Mouse (Mus musculus): ENCODE measurements at regions not wholly inside any gene's neighbourhood (a gene's known extent, or its start where the extent isn't known, plus 50 kb on each side); places are given as distances from the start of the nearest gene placed in this dataset.
A peak's percentile ranks its signal among the peaks of the same experiment; 100 is the strongest.

DNA sequence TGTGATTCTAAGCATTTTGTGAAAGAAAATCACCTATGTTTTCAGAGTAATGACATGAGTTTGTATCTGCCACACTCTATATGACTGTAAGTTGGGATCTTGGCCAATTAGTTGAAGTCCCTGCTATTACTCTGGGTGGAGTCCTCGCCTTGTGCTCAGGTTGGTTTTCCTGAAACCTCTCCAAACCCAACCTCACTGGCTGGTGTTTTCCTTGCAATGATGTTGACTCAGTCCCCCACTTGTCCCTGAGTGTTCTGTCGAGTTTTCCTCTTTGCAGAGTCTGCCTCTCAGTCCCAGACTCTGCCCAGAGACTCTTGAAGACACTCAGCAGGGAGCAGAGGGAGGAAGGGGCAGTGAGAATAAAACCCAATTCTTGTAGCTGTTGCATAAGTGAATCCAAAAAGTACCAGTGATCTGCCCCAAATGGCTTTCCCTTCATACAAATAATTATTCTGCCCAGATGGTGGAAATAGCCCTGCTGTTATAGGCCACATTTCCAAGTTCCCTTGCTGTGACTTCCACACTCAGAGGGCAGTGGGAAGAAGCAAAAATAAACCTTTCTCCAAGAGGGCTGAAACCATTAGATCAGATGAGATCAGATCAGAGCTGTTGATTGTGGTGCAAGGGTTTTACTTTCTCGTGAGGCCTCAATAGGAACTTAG is 694.3 kb downstream of the Hs3st4 start:
- DNase-seq = no peak

DNA sequence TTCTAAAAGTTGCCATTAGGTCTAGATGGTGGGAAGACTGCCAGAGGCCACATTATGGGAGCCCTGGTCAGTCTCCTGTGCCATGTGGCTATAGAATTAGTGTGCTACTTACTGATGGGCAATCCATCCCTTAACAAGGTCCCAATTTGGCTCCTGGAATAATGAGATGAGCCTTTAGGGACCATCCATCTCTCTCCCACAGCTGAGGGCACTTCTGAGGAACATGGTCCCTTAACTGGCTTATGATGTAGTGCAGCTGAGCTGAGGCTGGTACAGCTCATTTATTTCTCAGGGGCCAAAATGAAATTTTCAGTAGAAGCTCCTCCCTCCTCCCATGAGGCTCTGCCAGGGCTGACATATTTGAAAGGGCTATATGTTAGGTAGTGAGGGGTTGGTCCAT is 697.9 kb downstream of the Hs3st4 start:
- no peak for DNase-seq

DNA sequence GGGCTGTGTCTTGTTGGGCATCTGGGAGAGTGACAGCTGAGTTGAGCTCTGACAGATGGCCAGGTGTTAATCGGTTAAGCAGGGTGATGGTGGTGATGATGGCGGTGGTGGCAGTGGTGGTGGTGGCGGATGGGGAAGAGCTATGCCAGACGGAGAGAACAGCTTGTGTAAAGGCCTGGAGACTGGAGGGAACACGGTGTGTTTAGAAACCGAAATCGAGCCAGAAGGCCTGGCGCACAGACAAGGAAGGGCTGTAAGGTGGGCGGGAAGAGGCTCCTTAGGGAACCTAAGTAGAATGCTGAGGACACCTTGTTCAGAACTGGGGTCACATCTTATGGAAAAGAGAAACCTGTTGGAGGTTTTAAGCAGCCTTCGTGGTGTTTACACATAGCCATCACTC is 698.5 kb downstream of the Hs3st4 start:
- no peak for DNase-seq

DNA sequence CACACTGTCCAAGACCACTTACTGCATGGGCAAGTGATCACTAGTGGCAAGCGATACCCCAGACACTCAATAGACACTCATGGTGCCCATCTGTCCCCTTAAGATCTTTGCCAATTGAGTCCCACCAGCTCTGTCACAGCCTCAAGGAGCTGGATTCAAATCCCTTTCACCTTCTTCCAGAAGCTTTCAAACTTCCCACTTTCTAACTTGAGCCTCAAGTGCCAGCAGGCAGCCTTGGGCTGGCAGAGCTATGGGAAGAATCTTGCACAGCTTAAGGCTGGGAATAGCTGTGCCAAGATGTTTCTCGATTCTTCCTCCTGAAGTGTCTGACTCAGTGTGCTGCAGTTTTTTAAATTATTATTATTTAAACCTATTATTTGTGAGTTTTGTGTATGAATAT is 699.2 kb downstream of the Hs3st4 start:
- no peak for DNase-seq

DNA sequence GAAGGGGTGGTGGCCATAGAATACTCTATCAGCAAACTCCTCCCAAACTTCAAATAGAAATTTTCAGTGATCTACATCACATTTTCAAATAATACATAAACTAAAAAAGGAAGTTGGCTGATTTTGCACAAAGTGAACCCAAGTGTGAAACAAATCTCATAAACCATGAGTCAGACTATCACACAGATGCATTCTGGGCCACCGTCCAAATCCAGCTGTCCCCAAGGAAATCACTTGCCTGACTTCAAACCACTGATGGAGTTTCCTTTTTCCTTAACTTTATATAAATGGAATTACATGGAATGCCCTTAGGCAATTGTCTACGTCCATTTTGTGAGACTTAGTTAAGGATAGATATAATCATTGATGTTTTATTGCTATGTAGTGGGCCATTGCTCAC is 702.8 kb downstream of the Hs3st4 start:
- peak; percentile 72 for DNase-seq

DNA sequence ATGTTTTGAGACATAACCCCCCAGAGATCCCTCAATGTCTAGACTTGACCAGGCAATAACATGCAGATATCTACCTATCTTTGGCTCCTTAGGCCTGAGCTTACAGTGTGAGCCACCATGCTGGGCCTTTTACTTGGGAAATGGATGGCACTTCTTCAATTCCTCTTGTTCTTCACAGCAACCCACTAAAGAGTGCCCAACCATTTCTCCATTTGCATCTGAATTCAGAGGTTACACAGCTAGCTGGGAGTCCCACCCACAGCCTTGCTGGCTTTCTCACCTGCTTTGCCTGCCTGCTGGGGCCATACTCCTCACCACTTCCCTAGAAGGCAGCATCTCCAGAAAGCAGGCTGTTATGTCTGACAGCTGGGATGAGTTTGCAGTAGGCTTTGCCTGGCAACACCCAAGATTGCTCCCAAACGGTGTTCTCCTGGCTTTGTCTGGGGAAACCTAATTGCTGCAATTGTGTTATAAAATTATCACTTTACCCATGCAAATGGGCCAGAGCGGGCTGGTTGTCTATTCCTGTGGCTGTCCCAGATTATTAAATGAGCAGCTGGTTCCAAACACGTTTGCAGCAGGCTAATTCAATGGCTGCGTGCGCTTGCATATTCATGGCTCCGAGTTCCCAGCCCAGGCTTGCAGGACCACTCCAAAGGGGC is 721.6 kb downstream of the Hs3st4 start:
- no peak for DNase-seq

DNA sequence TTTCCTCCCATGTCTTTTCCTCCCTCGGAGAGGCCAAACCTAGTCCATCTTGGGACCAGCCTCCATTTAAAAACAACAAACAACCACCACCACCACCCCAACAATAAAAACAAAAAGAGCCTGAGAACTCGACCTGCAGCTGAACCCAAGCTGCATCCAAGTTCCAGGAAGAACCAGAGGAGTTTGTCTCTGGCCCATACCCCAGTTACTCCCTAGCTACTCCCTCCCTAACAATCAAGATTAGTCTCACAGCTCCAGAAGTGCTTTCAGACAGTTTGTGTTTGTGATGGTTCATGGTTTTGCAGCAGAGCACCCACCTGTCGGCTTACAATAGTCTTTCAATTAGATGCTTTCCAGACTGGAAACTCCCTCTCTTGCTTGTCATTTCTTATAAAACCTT is 724.5 kb downstream of the Hs3st4 start:
- no peak for DNase-seq

DNA sequence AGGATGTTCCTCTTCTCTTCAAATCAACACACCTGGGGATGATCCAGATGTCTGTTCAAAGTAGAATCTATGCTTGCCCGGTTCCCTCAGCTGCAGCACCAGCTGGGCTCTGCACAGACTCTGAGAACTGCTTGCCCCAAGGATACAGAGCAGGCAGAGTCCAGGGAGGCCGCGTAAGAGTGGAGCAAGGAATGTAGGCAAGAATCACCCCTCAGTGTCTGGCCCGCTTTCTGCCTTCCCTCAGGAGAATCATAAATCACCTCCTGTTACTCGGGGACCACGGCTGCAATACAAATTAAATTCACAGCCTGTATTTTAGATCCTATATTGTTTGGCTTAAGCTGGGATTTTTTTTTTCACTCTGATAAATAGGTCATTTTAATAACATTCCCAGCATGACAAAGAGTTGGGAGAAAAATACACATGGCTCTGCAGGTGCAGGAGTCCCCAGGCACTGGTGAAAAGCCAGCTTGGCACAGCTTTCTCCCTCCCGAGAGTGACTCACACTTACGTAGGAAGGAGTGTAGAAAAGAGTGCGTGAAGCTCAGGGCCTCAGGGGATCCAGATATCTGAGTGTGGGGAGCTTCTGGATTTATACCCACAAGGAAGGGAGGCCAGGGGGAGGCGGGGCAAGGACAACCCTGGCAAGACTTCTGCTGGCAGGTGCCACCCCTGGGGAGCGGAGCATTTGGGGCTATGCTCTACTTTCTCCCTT is 726.3 kb downstream of the Hs3st4 start:
- peak; percentile 50 for DNase-seq

DNA sequence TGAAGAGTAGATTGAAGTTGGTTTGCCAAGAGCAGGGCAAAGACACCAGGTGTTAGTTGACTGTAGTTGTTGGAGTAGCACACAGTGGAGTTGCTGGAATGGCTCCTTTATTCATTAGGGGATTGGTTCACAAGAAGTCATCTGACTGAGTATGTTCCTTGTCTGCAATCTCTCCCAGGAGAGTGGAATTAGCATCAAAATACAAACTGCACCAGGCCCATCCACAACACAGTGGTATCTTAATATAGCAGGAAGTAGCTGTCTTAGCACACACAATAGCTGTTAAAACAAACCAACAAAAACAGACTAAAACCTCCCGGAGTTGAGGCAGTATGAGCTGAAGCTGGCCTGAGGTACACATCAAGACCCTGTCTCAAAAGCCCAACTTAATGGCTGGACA is 723.5 kb upstream of the Kdm8 start:
- DNase-seq = no peak

DNA sequence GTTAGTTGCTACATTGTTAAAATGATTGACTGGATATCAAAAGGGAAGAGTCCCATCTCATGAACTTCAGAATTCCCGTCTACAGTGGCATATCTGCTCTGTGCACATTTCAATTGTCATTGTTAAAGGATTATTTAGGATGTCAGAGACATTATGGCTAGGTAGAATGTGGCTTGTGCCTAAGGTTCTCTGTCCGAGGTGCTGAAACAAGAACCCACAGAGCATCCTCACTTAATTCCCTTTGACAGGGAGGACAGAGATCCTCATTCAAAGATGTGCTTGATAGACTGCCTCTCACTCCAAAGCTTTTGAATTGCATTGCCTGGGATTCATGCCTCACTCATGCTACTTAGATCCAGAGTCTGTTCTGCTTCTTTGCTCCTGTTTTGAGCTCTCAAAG is 702.4 kb upstream of the Kdm8 start:
- peak; percentile 15 for DNase-seq

DNA sequence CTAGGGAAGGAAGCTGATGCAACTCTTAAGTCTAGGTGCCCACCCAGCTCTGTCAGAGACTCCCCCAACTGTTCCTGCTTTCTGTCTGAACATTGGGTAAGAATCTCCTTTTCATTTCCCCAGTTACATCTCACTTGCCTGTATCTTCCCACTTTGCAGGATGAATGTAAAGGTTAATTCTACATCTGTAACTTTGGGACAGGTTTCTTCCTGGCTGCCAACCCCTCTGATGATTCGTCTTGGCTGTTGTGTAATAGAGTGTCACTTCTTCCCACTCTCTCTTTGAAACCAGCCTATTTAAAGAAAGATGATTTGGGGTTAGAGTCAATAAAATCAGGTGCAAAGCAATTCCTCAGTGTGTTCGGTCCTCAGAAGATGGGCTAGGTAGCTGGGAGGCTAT is 698.2 kb upstream of the Kdm8 start:
- DNase-seq = no peak

DNA sequence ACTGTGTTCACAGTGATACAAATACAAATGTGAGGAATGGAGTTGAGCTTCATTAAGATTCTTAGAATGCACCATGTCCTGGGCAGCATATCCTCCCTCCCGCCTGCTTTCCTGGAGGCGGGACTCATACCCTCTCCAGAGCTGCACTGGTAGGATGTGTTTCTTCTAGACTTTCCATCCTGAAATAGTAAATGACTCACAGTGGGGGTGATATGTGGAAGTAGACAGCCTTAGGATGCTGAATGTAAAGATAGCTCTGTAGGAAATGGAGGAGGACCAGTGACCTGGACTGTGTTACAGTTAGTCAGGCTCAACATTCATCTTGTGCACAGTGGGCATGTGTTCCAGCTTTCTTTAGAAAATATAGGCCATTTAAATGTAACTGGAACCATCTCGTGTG is 696.1 kb upstream of the Kdm8 start:
- DNase-seq = no peak

DNA sequence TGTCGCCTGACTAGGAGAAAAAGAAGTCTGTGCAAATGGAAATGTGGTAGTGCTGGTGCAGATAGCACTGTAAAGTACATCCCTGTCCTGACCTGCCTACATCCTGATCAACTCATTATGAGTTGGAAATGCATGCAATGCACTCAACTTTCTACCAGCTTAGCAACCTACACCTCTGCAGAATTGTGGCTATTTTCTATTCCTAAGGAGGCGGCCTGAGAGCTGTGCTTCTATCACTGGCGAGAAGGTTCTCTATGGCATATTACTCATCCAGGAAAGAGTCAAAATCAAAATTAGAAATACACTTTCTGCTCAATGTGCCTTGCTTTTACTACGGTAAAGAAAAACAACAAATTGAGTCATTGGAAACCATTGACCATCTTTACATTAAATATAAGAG is 685.4 kb upstream of the Kdm8 start:
- no peak for DNase-seq

DNA sequence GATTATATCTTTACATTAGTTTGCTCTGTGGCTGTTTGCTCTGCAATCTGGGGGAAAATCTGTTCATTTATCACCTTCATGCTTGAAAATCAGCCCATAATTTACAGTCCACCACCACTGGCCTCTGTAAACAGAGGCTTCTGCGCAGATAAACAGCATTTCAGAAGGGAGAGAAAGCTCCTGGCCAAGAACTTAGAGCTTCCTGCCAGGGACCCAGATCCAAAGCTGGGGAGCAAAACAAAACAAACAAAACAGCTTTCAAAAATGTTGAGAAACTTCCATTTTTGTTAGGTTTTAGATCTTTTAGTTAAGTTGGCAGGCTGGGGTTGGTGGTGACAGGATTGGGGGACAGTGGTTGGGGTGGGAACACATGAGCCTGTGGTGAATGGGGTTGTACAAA is 666.7 kb upstream of the Kdm8 start:
- DNase-seq = no peak

DNA sequence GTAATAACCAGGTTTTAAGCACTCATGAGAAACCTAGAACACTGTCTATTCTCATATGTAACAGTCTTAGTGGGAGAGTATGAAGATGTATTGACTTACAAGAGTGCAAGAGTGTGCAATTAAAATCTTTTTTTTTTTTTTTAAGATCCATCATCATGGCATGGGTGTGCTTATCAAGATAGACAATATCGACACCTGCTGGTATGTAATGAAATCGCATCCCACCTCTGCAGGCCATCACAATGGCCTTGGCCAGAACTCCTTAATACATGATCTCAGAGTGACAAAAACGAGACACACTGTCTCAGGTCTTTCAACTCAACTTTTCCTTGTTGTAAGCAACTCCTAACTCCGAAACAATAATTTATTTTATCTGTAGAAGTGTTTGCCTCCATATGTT is 661.7 kb upstream of the Kdm8 start:
- peak; percentile 32 for DNase-seq

DNA sequence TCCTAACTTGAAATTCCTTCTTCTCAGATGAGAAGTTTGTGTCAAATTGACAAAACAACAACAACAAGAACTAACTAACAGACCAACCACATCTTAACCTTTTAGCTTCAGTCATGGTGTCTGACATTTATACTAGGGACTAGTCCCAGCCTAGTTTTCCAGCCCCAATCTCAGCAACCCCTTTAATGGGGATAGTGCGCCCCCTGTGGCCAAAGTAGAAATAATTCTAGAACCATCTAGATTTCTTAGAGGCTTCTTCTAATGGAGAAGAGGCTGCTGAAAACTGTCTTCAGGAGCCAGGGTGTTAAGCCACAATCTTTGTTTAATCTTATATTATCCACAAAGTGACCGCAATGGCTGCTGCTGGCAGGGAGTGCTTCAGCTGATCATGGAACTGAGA is 659.5 kb upstream of the Kdm8 start:
- no peak for DNase-seq

DNA sequence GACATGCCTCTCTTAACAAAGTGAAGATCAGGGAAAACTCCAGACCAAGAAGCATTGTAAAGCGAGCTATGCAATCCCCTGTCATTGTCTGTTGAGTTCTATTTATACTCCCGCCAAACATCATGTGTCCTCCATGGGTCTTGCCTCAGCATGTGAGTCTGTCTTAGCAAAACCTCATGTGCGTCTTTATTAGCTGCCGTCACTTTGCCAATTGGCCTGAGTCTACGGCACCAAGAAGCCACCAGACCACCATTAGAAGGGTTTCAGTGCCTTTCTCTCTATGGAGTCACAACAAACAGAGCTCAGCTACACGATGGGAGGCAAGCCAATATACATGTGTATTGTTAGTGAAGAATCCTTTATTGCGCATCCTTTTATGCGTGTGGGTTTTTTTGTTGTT is 658.6 kb upstream of the Kdm8 start:
- no peak for DNase-seq

DNA sequence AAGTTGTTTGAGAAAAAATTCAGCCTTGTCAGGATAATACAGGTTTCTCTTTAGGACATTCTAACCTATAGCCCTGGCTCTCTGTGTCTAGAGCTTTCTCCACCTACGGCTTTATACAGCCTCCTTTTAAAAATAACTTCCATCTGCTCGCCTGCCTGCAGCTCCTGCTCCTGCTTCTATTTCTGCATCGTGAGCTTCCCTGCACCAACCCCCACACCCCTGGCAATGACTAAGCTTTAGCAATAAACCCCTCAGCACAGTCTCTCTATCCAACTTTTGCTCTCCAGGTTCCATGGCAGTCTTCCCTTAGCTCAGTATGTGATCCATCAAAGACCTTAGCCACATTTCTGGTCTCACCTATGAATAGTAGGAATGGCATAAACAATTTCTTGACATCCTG is 655.7 kb upstream of the Kdm8 start:
- DNase-seq = no peak

DNA sequence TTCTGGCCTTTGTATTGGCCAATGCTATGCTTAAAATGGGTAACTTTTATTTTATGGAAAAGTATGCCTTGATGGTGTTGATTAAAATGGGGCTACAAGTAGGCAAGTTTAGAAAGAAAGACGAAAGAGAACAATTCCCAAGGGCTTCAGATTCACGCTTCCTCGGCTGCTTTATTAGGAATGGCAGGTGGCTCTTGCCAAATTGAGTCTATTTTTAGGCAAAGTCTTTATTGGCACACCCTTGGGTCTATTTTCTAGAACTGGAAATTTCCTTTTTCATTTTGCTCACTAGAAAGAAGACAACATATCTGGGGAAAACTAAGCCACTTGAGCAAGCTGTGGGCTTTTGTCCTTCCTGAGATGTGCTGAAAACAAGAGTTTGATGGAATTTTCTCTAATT is 641.4 kb upstream of the Kdm8 start:
- DNase-seq = no peak

DNA sequence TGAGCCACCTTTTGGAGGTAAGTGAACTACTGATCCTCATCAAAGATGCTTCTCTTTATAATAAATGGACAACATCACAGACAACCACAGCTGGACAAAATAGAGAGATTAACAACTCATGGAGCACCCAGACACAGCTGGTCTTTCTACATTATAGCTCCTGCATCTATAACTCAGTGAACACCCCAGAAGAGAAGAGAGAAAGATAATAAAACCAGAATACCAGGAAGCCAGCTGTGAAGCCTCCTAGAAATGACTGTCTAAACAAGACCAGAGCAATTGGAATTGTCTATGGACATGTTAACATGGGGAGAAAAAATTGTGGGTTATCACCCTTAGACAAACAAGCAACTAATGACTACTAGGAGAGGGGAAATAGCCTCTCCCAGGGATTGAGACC is 609.8 kb upstream of the Kdm8 start:
- no peak for DNase-seq

DNA sequence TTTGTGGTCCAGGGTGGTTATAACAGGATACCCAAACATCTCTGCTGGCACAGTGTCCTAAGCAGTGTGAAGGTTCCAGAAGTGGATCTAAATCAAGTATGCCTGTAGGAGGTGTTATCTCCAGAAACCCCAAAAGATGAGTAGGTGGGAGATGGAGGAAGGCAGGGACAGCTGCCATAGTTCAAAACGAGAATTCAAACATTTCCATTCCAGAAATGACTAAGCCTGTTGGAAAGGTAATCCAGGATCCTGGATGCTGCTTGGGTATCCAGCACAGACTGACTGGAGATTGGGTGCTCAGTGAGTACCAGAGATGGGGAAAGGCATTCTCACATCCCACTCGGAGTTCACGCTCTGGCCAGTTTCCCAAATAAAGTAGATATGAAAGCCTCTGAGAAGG is 607.9 kb upstream of the Kdm8 start:
- DNase-seq = no peak

DNA sequence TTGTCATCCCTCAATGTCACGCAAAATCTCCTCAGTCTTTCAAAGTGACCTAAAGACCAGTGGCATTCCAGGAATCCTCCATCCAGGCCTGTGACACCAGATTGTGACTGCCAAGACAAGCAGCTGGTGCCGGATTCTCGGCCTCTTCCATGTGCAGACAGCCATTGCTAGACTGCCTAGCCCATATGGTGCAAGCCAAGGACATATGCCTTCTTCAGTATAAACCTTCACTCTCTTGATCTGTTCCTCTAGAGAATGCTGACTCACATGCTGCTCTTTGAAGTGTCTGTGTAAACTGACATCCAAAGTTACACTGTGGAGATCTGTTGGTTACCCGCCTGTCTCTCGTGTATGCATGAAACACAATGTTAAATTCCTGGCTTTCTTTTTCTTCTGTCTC is 589.4 kb upstream of the Kdm8 start:
- no peak for DNase-seq

DNA sequence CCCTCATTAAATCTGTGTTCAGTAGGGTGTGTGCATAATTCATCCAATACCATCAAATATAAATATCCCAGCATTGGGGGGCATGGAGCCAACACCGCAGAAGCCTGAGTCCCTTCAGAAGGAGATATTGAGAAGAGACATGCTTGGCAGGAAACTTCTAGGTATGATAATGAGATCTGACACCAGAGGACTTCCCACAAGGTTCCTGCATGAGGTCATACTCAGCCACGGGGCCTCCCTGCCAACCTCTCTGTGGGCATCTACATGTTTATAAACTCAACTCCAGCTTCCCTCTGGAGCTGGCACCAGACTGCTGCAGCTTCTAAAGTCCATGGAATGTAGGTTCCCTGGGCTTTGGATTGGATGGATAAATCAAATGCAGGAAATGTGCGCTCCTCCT is 587.4 kb upstream of the Kdm8 start:
- DNase-seq = no peak

DNA sequence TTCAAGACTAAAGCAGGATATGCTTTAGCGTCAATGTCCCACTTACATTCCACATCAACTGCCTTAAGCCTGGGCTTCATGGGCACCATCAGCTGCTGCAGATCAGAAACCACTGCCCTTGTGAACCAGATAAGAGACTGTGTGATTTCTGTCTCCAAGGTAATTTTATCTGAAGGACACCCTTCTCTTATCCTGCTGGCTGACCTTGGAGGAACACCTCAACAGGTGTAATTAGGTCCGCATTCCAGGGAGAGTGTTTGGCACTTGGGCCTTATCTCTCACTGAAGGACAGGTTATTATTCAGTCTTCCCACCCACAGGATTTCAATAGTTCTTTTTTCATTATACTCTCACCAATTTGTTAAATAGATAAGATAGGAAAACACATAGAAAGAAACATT is 583.1 kb upstream of the Kdm8 start:
- no peak for DNase-seq

Measured in adrenal gland, postnatal 10 days (tissue).